ENCODE assay signal across 9 mouse cellular contexts in the genomic region with DNA sequence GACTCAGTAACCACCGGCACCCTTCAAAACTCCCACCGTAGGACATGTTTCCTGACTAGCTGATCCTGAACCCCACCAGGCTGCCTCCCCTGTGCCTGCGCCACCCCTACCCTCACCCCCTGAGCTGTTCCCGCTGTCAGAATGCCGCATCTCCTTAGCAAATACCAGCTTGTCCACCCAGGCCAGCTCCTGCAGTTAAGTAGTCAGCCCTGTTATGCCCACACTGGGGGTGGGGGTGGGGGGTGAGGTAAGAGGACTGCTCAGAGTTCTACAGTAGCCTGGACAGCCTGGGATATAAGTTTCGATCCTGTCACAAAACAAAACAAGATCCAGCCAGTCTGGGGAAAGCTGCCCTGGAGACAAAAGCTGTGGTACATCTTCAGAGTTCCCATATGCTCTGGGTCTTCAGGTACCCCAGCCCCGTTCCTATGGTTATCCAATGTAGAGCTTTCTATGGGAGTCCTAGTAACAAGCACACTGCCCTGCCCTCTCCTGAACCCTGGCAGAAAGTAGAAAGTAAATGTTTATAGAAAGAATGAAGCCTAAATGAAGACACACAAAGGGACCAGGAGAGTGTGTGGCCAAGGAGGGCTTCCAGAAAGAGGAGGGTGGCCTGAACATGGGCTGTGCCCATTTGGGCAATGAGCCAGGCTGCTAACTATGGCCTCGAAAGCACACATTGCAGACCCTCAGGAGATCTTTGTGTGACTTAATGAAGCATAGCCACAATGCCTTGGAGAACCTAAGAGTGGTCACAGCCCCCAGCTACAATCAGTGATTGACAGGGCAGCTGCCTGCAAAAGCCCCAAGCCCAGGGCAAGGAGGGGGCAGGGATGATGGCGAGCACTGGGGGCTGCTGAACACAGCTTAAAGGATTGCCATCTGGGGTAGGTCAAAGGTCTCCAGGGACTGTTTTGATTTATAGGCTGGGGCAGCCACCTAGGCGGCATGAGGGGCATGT. TPM values are rescaled to one million over a fixed set of nuclear protein-coding genes. Genes with fewer than 3 reads are reported as not detected.
DNase-seq lines count a peak whose midpoint lies in the region; ATAC-seq and TF ChIP-seq lines count a peak whose summit lies in the region.
"Had no signal": no experiment of that assay in that cellular context is flagged by ENCODE, and none has a peak within 500 bp of the region (broad histone marks: within the 10 kb centered on the region; RNA-seq: fewer than 3 reads in every experiment).

No protein-coding gene starts in this region.

- no peak overlapping the region; the same call in 1 of the 2 replicates for H3K4me2 ChIP-seq in kidney, embryonic 14.5 days (replicated peaks; ENCODE audit: low read depth, low read length)
- H3K4me2 ChIP-seq in forebrain, postnatal 0 days (ENCODE audit: low read depth): no peak overlapping the region
- H3K4me2 ChIP-seq in limb, embryonic 14.5 days (replicated peaks; ENCODE audit: low read depth, low read length, severe bottlenecking): no peak overlapping the region
- 0 out of 2 replicates have a peak overlapping the region, but pooled peaks have one; percentile 2 for H3K4me2 ChIP-seq in stomach, embryonic 15.5 days

- ATAC-seq in kidney, embryonic 14.5 days (ENCODE audit: low FRiP score, low TSS enrichment): peak; percentile 76
- ATAC-seq in forebrain, postnatal 0 days: peak; percentile 51; the same call in 1 of the 2 replicates
- peak; percentile 76 for ATAC-seq in limb, embryonic 14.5 days (ENCODE audit: low FRiP score, low read depth)
- ATAC-seq in stomach, embryonic 15.5 days (ENCODE audit: insufficient read depth, low FRiP score, low read depth): peak; percentile 21; the same call in 1 of the 2 replicates

- H3K4me3 ChIP-seq in kidney, embryonic 14.5 days (ENCODE audit: low read length): no peak overlapping the region
- H3K4me3 ChIP-seq in forebrain, postnatal 0 days (ENCODE audit: low read depth, low read length): no peak overlapping the region
- H3K4me3 ChIP-seq in limb, embryonic 14.5 days (replicated peaks; ENCODE audit: low read length): no peak overlapping the region
- no peak overlapping the region for H3K4me3 ChIP-seq in stomach, embryonic 15.5 days (replicated peaks)

- no peaks in the 10 kb centered on the region for H3K36me3 ChIP-seq in kidney, embryonic 14.5 days (ENCODE audit: control insufficient read depth, insufficient read depth, low read length)
- H3K36me3 ChIP-seq in forebrain, postnatal 0 days (ENCODE audit: insufficient read depth): no peaks in the 10 kb centered on the region
- no peaks in the 10 kb centered on the region for H3K36me3 ChIP-seq in limb, embryonic 14.5 days (ENCODE audit: control insufficient read depth, insufficient read depth, low read length)
- no peaks in the 10 kb centered on the region for H3K36me3 ChIP-seq in stomach, embryonic 15.5 days

- WGBS in kidney, embryonic 14.5 days: 25% methylated on average over 10 of the region's 10 CpGs
- WGBS in forebrain, postnatal 0 days: 23% methylated on average over 10 of the region's 10 CpGs
- 31% methylated on average over 10 of the region's 10 CpGs for WGBS in limb, embryonic 14.5 days
- WGBS in stomach, embryonic 15.5 days: 31% methylated on average over 10 of the region's 10 CpGs

- no peaks in the 10 kb centered on the region for H3K9me3 ChIP-seq in kidney, embryonic 14.5 days (ENCODE audit: control insufficient read depth, low read length)
- H3K9me3 ChIP-seq in forebrain, postnatal 0 days (ENCODE audit: low read length): no peaks in the 10 kb centered on the region
- H3K9me3 ChIP-seq in limb, embryonic 14.5 days (ENCODE audit: control insufficient read depth, low read length): no peaks in the 10 kb centered on the region
- H3K9me3 ChIP-seq in stomach, embryonic 15.5 days: no peaks in the 10 kb centered on the region

- peak overlapping the region; percentile 80 for H3K27ac ChIP-seq in kidney, embryonic 14.5 days (ENCODE audit: low read depth, low read length)
- no peak overlapping the region for H3K27ac ChIP-seq in forebrain, postnatal 0 days (ENCODE audit: low read depth, low read length)
- no peak overlapping the region for H3K27ac ChIP-seq in limb, embryonic 14.5 days (replicated peaks; ENCODE audit: low read depth, low read length)
- no peak overlapping the region for H3K27ac ChIP-seq in stomach, embryonic 15.5 days

- H3K4me1 ChIP-seq in kidney, embryonic 14.5 days (ENCODE audit: control insufficient read depth, insufficient read depth, low read length): peaks cover 76% of the 10 kb centered on the region
- peaks cover 8% of the 10 kb centered on the region; the same call in 1 of the 2 replicates for H3K4me1 ChIP-seq in forebrain, postnatal 0 days (ENCODE audit: insufficient read depth)
- H3K4me1 ChIP-seq in limb, embryonic 14.5 days (ENCODE audit: control insufficient read depth, insufficient read depth, low read length): peaks cover 55% of the 10 kb centered on the region
- H3K4me1 ChIP-seq in stomach, embryonic 15.5 days: peaks cover 21% of the 10 kb centered on the region

- TF ChIP-seq POLR2A in limb, embryonic 14.5 days (IDR thresholded peaks at IDR 0.05; ENCODE audit: borderline replicate concordance, extremely low read depth, insufficient read depth, insufficient read length): no peak

- TF ChIP-seq CTCF in forebrain, postnatal 0 days (IDR thresholded peaks at IDR 0.05; ENCODE audit: low read depth): no peak

- H3K9ac ChIP-seq in kidney, embryonic 14.5 days (ENCODE audit: low read depth, low read length): peak overlapping the region; percentile 42; the same call in 1 of the 2 replicates
- no peak overlapping the region for H3K9ac ChIP-seq in forebrain, postnatal 0 days
- no peak overlapping the region for H3K9ac ChIP-seq in limb, embryonic 14.5 days (ENCODE audit: low read depth, low read length, severe bottlenecking)
- H3K9ac ChIP-seq in stomach, embryonic 15.5 days: no peak overlapping the region

- no peak for DNase-seq in kidney, postnatal 14 days
- no peak for DNase-seq in forebrain, postnatal 0 days
- peak; percentile 40 for DNase-seq in limb, embryonic 14.5 days (ENCODE audit: low spot score)
- DNase-seq in frontal cortex, postnatal 36 days (ENCODE audit: low spot score in 2 of 2): no peak
- DNase-seq in frontal cortex, adult 2 months (ENCODE audit: extremely low spot score in 1 of 2, low spot score in 1 of 2): no peak
- DNase-seq in frontal cortex, postnatal 25 days (ENCODE audit: low spot score in 2 of 2): no peak
- DNase-seq: thymus, postnatal 14 days had no signal

- no peaks in the 10 kb centered on the region for H3K27me3 ChIP-seq in kidney, embryonic 14.5 days (ENCODE audit: control insufficient read depth, insufficient read depth, low read length)
- H3K27me3 ChIP-seq in forebrain, postnatal 0 days (ENCODE audit: insufficient read depth, low read length): no peaks in the 10 kb centered on the region
- no peaks in the 10 kb centered on the region for H3K27me3 ChIP-seq in limb, embryonic 14.5 days (ENCODE audit: control insufficient read depth, insufficient read depth, low read length)
- H3K27me3 ChIP-seq in stomach, embryonic 15.5 days (replicated peaks): no peaks in the 10 kb centered on the region

RNA-seq across cellular contexts. Expression of gene Spsb4, which starts 38.3 kb away (rescaled TPM):
- polyA plus RNA-seq in kidney, embryonic 14.5 days (2014; fragmentation: Nextera tagmentation; extraction: Ambion mirVana): 42.0 and 55.6 TPM in 2 replicates
- total RNA-seq in forebrain, postnatal 0 days (2014; rRNA removed): 22.7 and 28.3 TPM in 2 replicates
- polyA plus RNA-seq in forebrain, postnatal 0 days (2015; fragmentation: Nextera tagmentation; extraction: Ambion mirVana): 14.8 and 16.0 TPM in 2 replicates
- 19.9 and 26.6 TPM in 2 replicates for polyA plus RNA-seq in limb, embryonic 14.5 days (2012; rRNA removed)
- 28.4 and 29.2 TPM in 2 replicates for polyA plus RNA-seq in limb, embryonic 14.5 days (2014; fragmentation: Nextera tagmentation; extraction: Ambion mirVana)
- polyA plus RNA-seq in stomach, embryonic 15.5 days (2015; fragmentation: Nextera tagmentation; extraction: Ambion mirVana): 21.5 and 25.4 TPM in 2 replicates
- 9.1 and 11.9 TPM in 2 replicates for polyA plus RNA-seq in frontal cortex, adult 2 months (2012; rRNA removed)

Comparison
In these comparisons a context has a peak if more than half of its experiments do, and no peak if none do; other contexts are left out.
1. ATAC-seq: peak in every context shown above with its lines; median percentile 76 in kidney, embryonic 14.5 days; 76 in limb, embryonic 14.5 days; 51 in forebrain, postnatal 0 days; 21 in stomach, embryonic 15.5 days.